Mouse (Mus musculus) spleen, adult 2 months (tissue): ENCODE measurements around the gene Ess2. TPM values are rescaled to one million over a fixed set of nuclear protein-coding genes. Genes with fewer than 3 reads are reported as not detected.

Experiments used
- DNase-seq, 2 experiments: peaks; one replicate each; pipeline versions ENCODE4 v3.0.0 to v3.0.0-alpha.2; 2012 to 2021; ENCODE audit warnings: low spot score in 2 of 2, low read depth in 1 of 2
- H3K27ac ChIP-seq: fragments of 200-500 bp; 2 replicates; pipeline ENCODE4 v1.5.1; 2012; ENCODE audit warnings: low read length, inconsistent platforms; ENCODE audit not compliant: insufficient read depth
- H3K27me3 ChIP-seq: fragments of 200-500 bp; 2 replicates; pipeline ENCODE4 v1.6.1; 2012; ENCODE audit warnings: mild to moderate bottlenecking, moderate library complexity, low read length, inconsistent platforms; ENCODE audit not compliant: control insufficient read depth, insufficient read depth
- H3K36me3 ChIP-seq: fragments of 200-500 bp; 2 replicates; pipeline ENCODE4 v1.6.1; 2012; ENCODE audit warnings: mild to moderate bottlenecking, low read length, inconsistent platforms; ENCODE audit not compliant: control insufficient read depth, insufficient read depth
- H3K4me1 ChIP-seq: fragments of 200-500 bp; 2 replicates; pipeline ENCODE4 v1.6.1; 2011; ENCODE audit warnings: inconsistent platforms; ENCODE audit not compliant: control insufficient read depth, insufficient read depth, insufficient read length
- H3K4me3 ChIP-seq: fragments of 200-500 bp; 2 replicates; pipeline ENCODE4 v1.5.1; 2011; ENCODE audit warnings: mild to moderate bottlenecking, inconsistent platforms; ENCODE audit not compliant: insufficient read depth, insufficient read length; ENCODE audit errors: extremely low read depth
- CTCF ChIP-seq: fragments of 200-500 bp; IDR thresholded peaks from 2 replicates; pipeline ENCODE4 v1.5.1; 2011; ENCODE audit warnings: mild to moderate bottlenecking, inconsistent platforms; ENCODE audit not compliant: insufficient read depth, insufficient read length, insufficient replicate concordance; ENCODE audit errors: extremely low read depth
- POLR2A ChIP-seq: fragments of 200-500 bp; IDR thresholded peaks from 2 replicates; pipeline ENCODE4 v1.6.1; 2011; ENCODE audit warnings: low read depth, low read length, inconsistent platforms
- WGBS: fragments of 180-500 bp; shearing (Covaris S2); methylation state at CpG from one replicate; pipeline ENCODE4 v1.1.7; 2018; 5-methylcytosine and 5-hydroxymethylcytosine counted together
- polyA plus RNA-seq: library from polyadenylated mRNA; depleted of rRNA; stranded (reverse); fragments of >200 nt; gene quantifications from 2 replicates; pipeline ENCODE4 v1.2.3, GENCODE M21; 2012

Ess2 gene
- polyA plus RNA-seq, 1 experiment = 19.3 TPM

- Histone ChIP-seq H3K36me3 (0 out of 2 replicates have a peak, but pooled peaks cover 2% of the 10 kb centered on the region), H3K27ac (peak overlapping the region; percentile 89), H3K4me1 (peaks cover 5% of the 10 kb centered on the region; the same call in 1 of the 2 replicates), H3K27me3 (0 out of 2 replicates have a peak, but pooled peaks cover 1% of the 10 kb centered on the region), H3K4me3 (peak overlapping the region; percentile 72)
- under 1% methylated on average over 47 of the region's 47 CpGs for WGBS
- TF ChIP-seq POLR2A = peak; percentile 57
- peak; percentile 35; the same call in 1 of the 2 replicates for TF ChIP-seq CTCF
- peak; percentile 92 to 94 for DNase-seq
These were observed 10.4 kb upstream of the Ess2 start for GRCm38 (mm10) chr16:17921325-17922162.

GRCm38 (mm10) chr16:17920586-17920985, 9.4 kb upstream of the Ess2 start:
- no peak for DNase-seq
- no peaks in the 10 kb centered on the region for H3K36me3 ChIP-seq
- H3K27ac ChIP-seq = no peak overlapping the region
- H3K4me3 ChIP-seq = no peak overlapping the region
- WGBS = 86% methylated on average over 20 of the region's 20 CpGs
- H3K27me3 ChIP-seq = 0 out of 2 replicates have a peak, but pooled peaks cover 4% of the 10 kb centered on the region
- peaks cover 5% of the 10 kb centered on the region; the same call in 1 of the 2 replicates for H3K4me1 ChIP-seq
- no peak for TF ChIP-seq POLR2A
- TF ChIP-seq CTCF = no peak

GRCm38 (mm10) chr16:17914307-17915249, 3.4 kb upstream of the Ess2 start, which contains the start of gene Gsc2:
Gene Gsc2, minus strand, starts transcription at chr16:17915059.
- peak within 1 kb of the TSS; percentile 26; the same call in 1 of the 2 replicates for H3K4me3 ChIP-seq

GRCm38 (mm10) chr16:17898462-17898861, 12.7 kb downstream of the Ess2 start, which contains the start of the genes Dgcr2 and Tssk2:
Gene Dgcr2, minus strand, starts transcription at chr16:17898562.
Gene Tssk2, plus strand, starts transcription at chr16:17898637.
- no peak for DNase-seq
- Histone ChIP-seq H3K4me1 (no peaks in the 10 kb centered on the region), H3K36me3 (peaks cover 29% of the 10 kb centered on the region), H3K27me3 (no peaks in the 10 kb centered on the region), H3K27ac (no peak within 1 kb of the TSS), H3K4me3 (no peak within 1 kb of the TSS)
- WGBS = 92% methylated on average over 14 of the region's 14 CpGs
- TF ChIP-seq CTCF (no peak), POLR2A (no peak)

More at GRCm38 (mm10) chr16:17914307-17915249, 3.4 kb upstream of the Ess2 start, which contains the start of gene Gsc2:
- no peak for DNase-seq
- Histone ChIP-seq H3K36me3 (no peaks in the 10 kb centered on the region), H3K4me1 (peaks cover 10% of the 10 kb centered on the region), H3K27me3 (peaks cover 22% of the 10 kb centered on the region), H3K27ac (no peak within 1 kb of the TSS)
- WGBS = 2% methylated on average over 103 of the region's 106 CpGs
- TF ChIP-seq CTCF = no peak
- no peak for TF ChIP-seq POLR2A

GRCm38 (mm10) chr16:17896091-17896490, 15.1 kb downstream of the Ess2 start:
- Histone ChIP-seq H3K36me3 (peaks cover 9% of the 10 kb centered on the region), H3K27ac (no peak overlapping the region), H3K4me3 (no peak overlapping the region), H3K27me3 (no peaks in the 10 kb centered on the region), H3K4me1 (peaks cover 4% of the 10 kb centered on the region; the same call in 1 of the 2 replicates)
- no peak for TF ChIP-seq CTCF
- no peak for DNase-seq

- Histone ChIP-seq H3K4me3 (no peak within 1 kb of the TSS), H3K27me3 (no peaks in the 10 kb centered on the region), H3K27ac (no peak within 1 kb of the TSS), H3K4me1 (peaks cover 10% of the 10 kb centered on the region; the same call in 1 of the 2 replicates), H3K36me3 (peaks cover 4% of the 10 kb centered on the region; the same call in 1 of the 2 replicates)
- no peak for DNase-seq
- no peak for TF ChIP-seq POLR2A
- no peak for TF ChIP-seq CTCF
- 79% methylated on average over 2 of the region's 2 CpGs for WGBS
These were observed 17.2 kb downstream of the Ess2 start, which contains the start of gene Tssk1 for GRCm38 (mm10) chr16:17893923-17894322. Gene Tssk1, plus strand, starts transcription at chr16:17894223.
